In genomic region chr7:45019031-45019571, GRCm38 (mm10) we compare ENCODE assay signal across 8 mouse cellular contexts. TPM values are rescaled to one million over a fixed set of nuclear protein-coding genes. Genes with fewer than 3 reads are reported as not detected.
A peak's percentile ranks its signal among the peaks of the same experiment; 100 is the strongest.
DNase-seq lines count a peak whose midpoint lies in the region; ATAC-seq and TF ChIP-seq lines count a peak whose summit lies in the region.

No protein-coding gene starts in this region.

- peaks cover 17% of the 10 kb centered on the region for H3K79me3 ChIP-seq in C2C12 (ENCODE audit: low read depth)

- no peak overlapping the region for H3K9ac ChIP-seq in hindbrain, postnatal 0 days (replicated peaks; ENCODE audit: low read length)
- peak overlapping the region; percentile 40; the same call in 1 of the 2 replicates for H3K9ac ChIP-seq in liver, embryonic 13.5 days
- H3K9ac ChIP-seq in stomach, embryonic 15.5 days = no peak overlapping the region; the same call in 1 of the 2 replicates

- H3K4me2 ChIP-seq in hindbrain, postnatal 0 days (ENCODE audit: low read depth, low read length) = peak overlapping the region; percentile 96
- peak overlapping the region; percentile 97 for H3K4me2 ChIP-seq in liver, embryonic 13.5 days
- H3K4me2 ChIP-seq in stomach, embryonic 15.5 days = peak overlapping the region; percentile 90

- peak overlapping the region; percentile 39 for H3K4me3 ChIP-seq in C2C12 (ENCODE audit: insufficient read depth, poor library complexity, severe bottlenecking)
- H3K4me3 ChIP-seq in hindbrain, postnatal 0 days (ENCODE audit: low read length) = no peak overlapping the region; the same call in 1 of the 2 replicates
- peak overlapping the region; percentile 92; the same call in 1 of the 2 replicates for H3K4me3 ChIP-seq in liver, embryonic 13.5 days (replicated peaks)
- peak overlapping the region; percentile 87 for H3K4me3 ChIP-seq in stomach, embryonic 15.5 days (replicated peaks)

- H3ac ChIP-seq in C2C12 (ENCODE audit: control insufficient read depth, insufficient read length, low read depth) = peak overlapping the region; percentile 59

- H3K79me2 ChIP-seq in C2C12 (ENCODE audit: control insufficient read depth, insufficient read depth) = peaks cover 22% of the 10 kb centered on the region

- H3K4me1 ChIP-seq in hindbrain, postnatal 0 days (ENCODE audit: insufficient read depth, low read length) = peaks cover 14% of the 10 kb centered on the region
- peaks cover 43% of the 10 kb centered on the region for H3K4me1 ChIP-seq in liver, embryonic 13.5 days (replicated peaks)
- H3K4me1 ChIP-seq in stomach, embryonic 15.5 days = peaks cover 22% of the 10 kb centered on the region

- no peak for TF ChIP-seq CTCF in C2C12 (IDR thresholded peaks at IDR 0.05; ENCODE audit: control insufficient read depth, insufficient read depth, insufficient read length)
- no peak for TF ChIP-seq CTCF in hindbrain, postnatal 0 days (IDR thresholded peaks at IDR 0.05; ENCODE audit: low read depth)

- 48% methylated on average over 8 of the region's 8 CpGs for WGBS in hindbrain, postnatal 0 days
- WGBS in liver, embryonic 13.5 days (ENCODE audit: insufficient replicate concordance) = 25% methylated on average over 8 of the region's 8 CpGs
- 35% methylated on average over 8 of the region's 8 CpGs for WGBS in stomach, embryonic 15.5 days

- DNase-seq in NIH3T3 (ENCODE audit: low read depth) = peak; percentile 94
- peak; percentile 47 for DNase-seq in gastrocnemius, postnatal 10 days
- no peak for DNase-seq in hindbrain, postnatal 0 days (ENCODE audit: low spot score)
- DNase-seq in liver, embryonic 13.5 days = no peak
- DNase-seq in right cerebral cortex, postnatal 36 days (ENCODE audit: low spot score in 2 of 2) = no peak
- no peak for DNase-seq in T-cell, adult 2 months (ENCODE audit: low spot score)

- no peaks in the 10 kb centered on the region for H3K27me3 ChIP-seq in C2C12 (ENCODE audit: control insufficient read depth, insufficient read depth, insufficient read length)
- no peaks in the 10 kb centered on the region for H3K27me3 ChIP-seq in hindbrain, postnatal 0 days (ENCODE audit: insufficient read depth, low read length)
- peaks cover 33% of the 10 kb centered on the region for H3K27me3 ChIP-seq in liver, embryonic 13.5 days
- H3K27me3 ChIP-seq in stomach, embryonic 15.5 days (replicated peaks) = no peaks in the 10 kb centered on the region

- no peak for ATAC-seq in hindbrain, postnatal 0 days
- no peak for ATAC-seq in liver, embryonic 13.5 days (ENCODE audit: low read depth)
- no peak for ATAC-seq in stomach, embryonic 15.5 days (ENCODE audit: insufficient read depth, low FRiP score, low read depth)

- H3K27ac ChIP-seq in hindbrain, postnatal 0 days = peak overlapping the region; percentile 78
- H3K27ac ChIP-seq in liver, embryonic 13.5 days = peak overlapping the region; percentile 40
- peak overlapping the region; percentile 100 for H3K27ac ChIP-seq in stomach, embryonic 15.5 days

- H3K9me3 ChIP-seq in hindbrain, postnatal 0 days (ENCODE audit: low read length) = no peaks in the 10 kb centered on the region
- H3K9me3 ChIP-seq in liver, embryonic 13.5 days (replicated peaks) = no peaks in the 10 kb centered on the region
- no peaks in the 10 kb centered on the region for H3K9me3 ChIP-seq in stomach, embryonic 15.5 days

- H3K36me3 ChIP-seq in C2C12 (ENCODE audit: control insufficient read depth, insufficient read depth) = peaks cover 3% of the 10 kb centered on the region
- no peaks in the 10 kb centered on the region for H3K36me3 ChIP-seq in hindbrain, postnatal 0 days (ENCODE audit: insufficient read depth, low read length)
- no peaks in the 10 kb centered on the region for H3K36me3 ChIP-seq in liver, embryonic 13.5 days
- no peaks in the 10 kb centered on the region for H3K36me3 ChIP-seq in stomach, embryonic 15.5 days

TF ChIP-seq in C2C12, 6 proteins besides CTCF, POLR2A, EP300 and RAD21:
- TF ChIP-seq MYOD1 (IDR thresholded peaks at IDR 0.05; ENCODE audit: control insufficient read depth, insufficient read length, low read depth) (no peak), MYOG (IDR thresholded peaks at IDR 0.05; ENCODE audit: control insufficient read depth, extremely low read depth, insufficient read length) (no peak), FOSL1 (IDR thresholded peaks at IDR 0.05; ENCODE audit: insufficient read depth, low read length, poor library complexity, severe bottlenecking) (no peak)
TF ChIP-seq in C2C12: peak in this region for 0.

RNA-seq across cellular contexts. Expression of gene Rras, which starts 1.3 kb away (rescaled TPM):
- polyA plus RNA-seq in C2C12 (2012; fragmentation: generic; extraction: Trizol) = 56.8 TPM
- 10 to 100 TPM; 75.5 to 80.6 TPM for total RNA-seq in gastrocnemius, postnatal 10 days (2021)
- total RNA-seq in hindbrain, postnatal 0 days (2014; rRNA removed) = 8.4 and 18.6 TPM in 2 replicates
- 15.8 and 16.9 TPM in 2 replicates for polyA plus RNA-seq in hindbrain, postnatal 0 days (2015; fragmentation: Nextera tagmentation; extraction: Ambion mirVana)
- 14.4 and 15.0 TPM in 2 replicates for polyA plus RNA-seq in liver, embryonic 13.5 days (2015; fragmentation: Nextera tagmentation; extraction: Ambion mirVana)
- polyA plus RNA-seq in stomach, embryonic 15.5 days (2015; fragmentation: Nextera tagmentation; extraction: Ambion mirVana) = 58.0 and 59.8 TPM in 2 replicates

RNA-seq across cellular contexts. Expression of gene Scaf1, which starts 2.9 kb away (rescaled TPM):
- 58.4 TPM for polyA plus RNA-seq in C2C12 (2012; fragmentation: generic; extraction: Trizol)
- total RNA-seq in gastrocnemius, postnatal 10 days (2021) = 10 to 100 TPM; 47.7 to 55.8 TPM
- total RNA-seq in hindbrain, postnatal 0 days (2014; rRNA removed) = 76.7 and 77.7 TPM in 2 replicates
- 40.7 and 45.6 TPM in 2 replicates for polyA plus RNA-seq in hindbrain, postnatal 0 days (2015; fragmentation: Nextera tagmentation; extraction: Ambion mirVana)
- 10.4 and 11.8 TPM in 2 replicates for polyA plus RNA-seq in liver, embryonic 13.5 days (2015; fragmentation: Nextera tagmentation; extraction: Ambion mirVana)
- polyA plus RNA-seq in stomach, embryonic 15.5 days (2015; fragmentation: Nextera tagmentation; extraction: Ambion mirVana) = 32.4 and 39.3 TPM in 2 replicates

RNA-seq across cellular contexts. Expression of gene Bcl2l12, which starts 20.6 kb away (rescaled TPM):
- polyA plus RNA-seq in C2C12 (2012; fragmentation: generic; extraction: Trizol) = 18.1 TPM
- total RNA-seq in gastrocnemius, postnatal 10 days (2021) = 10 to 100 TPM; 10.8 to 14.0 TPM
- 7.2 and 15.0 TPM in 2 replicates for total RNA-seq in hindbrain, postnatal 0 days (2014; rRNA removed)
- 13.0 and 13.6 TPM in 2 replicates for polyA plus RNA-seq in hindbrain, postnatal 0 days (2015; fragmentation: Nextera tagmentation; extraction: Ambion mirVana)
- 18.2 and 20.1 TPM in 2 replicates for polyA plus RNA-seq in liver, embryonic 13.5 days (2015; fragmentation: Nextera tagmentation; extraction: Ambion mirVana)
- polyA plus RNA-seq in stomach, embryonic 15.5 days (2015; fragmentation: Nextera tagmentation; extraction: Ambion mirVana) = 47.3 and 47.7 TPM in 2 replicates

RNA-seq across cellular contexts. Expression of gene Irf3, which starts 21.7 kb away (rescaled TPM):
- polyA plus RNA-seq in C2C12 (2012; fragmentation: generic; extraction: Trizol) = 43.7 TPM
- total RNA-seq in gastrocnemius, postnatal 10 days (2021) = 10 to 100 TPM; 26.5 to 35.8 TPM
- total RNA-seq in hindbrain, postnatal 0 days (2014; rRNA removed) = 42.2 and 48.6 TPM in 2 replicates
- 31.5 and 33.7 TPM in 2 replicates for polyA plus RNA-seq in hindbrain, postnatal 0 days (2015; fragmentation: Nextera tagmentation; extraction: Ambion mirVana)
- polyA plus RNA-seq in liver, embryonic 13.5 days (2015; fragmentation: Nextera tagmentation; extraction: Ambion mirVana) = 41.0 and 42.4 TPM in 2 replicates
- 89.5 and 94.4 TPM in 2 replicates for polyA plus RNA-seq in stomach, embryonic 15.5 days (2015; fragmentation: Nextera tagmentation; extraction: Ambion mirVana)

RNA-seq across cellular contexts. Expression of gene Prmt1, which starts 32.7 kb away (rescaled TPM):
- 978 TPM for polyA plus RNA-seq in C2C12 (2012; fragmentation: generic; extraction: Trizol)
- total RNA-seq in gastrocnemius, postnatal 10 days (2021) = 100 to 1,000 TPM; 267 to 271 TPM
- 215 and 251 TPM in 2 replicates for total RNA-seq in hindbrain, postnatal 0 days (2014; rRNA removed)
- polyA plus RNA-seq in hindbrain, postnatal 0 days (2015; fragmentation: Nextera tagmentation; extraction: Ambion mirVana) = 470 and 531 TPM in 2 replicates
- polyA plus RNA-seq in liver, embryonic 13.5 days (2015; fragmentation: Nextera tagmentation; extraction: Ambion mirVana) = 214 and 220 TPM in 2 replicates
- polyA plus RNA-seq in stomach, embryonic 15.5 days (2015; fragmentation: Nextera tagmentation; extraction: Ambion mirVana) = 396 and 430 TPM in 2 replicates

Comparison
In these comparisons a context has a peak if more than half of its experiments do, and no peak if none do; other contexts are left out.
1. DNase-seq: peak in NIH3T3 (single experiment) and gastrocnemius, postnatal 10 days (single experiment); none in hindbrain, postnatal 0 days (single experiment), liver, embryonic 13.5 days (single experiment), right cerebral cortex, postnatal 36 days (0 of 2) and T-cell, adult 2 months (single experiment).
2. H3K27ac ChIP-seq: peak in every context shown above with its lines; median percentile 100 in stomach, embryonic 15.5 days; 78 in hindbrain, postnatal 0 days; 40 in liver, embryonic 13.5 days.
3. Peak in every context shown above with its lines, with median percentiles within 50 percentile points of each other: H3K4me2 ChIP-seq.